Mouse (Mus musculus): ENCODE measurements around the gene Pnpla2. TPM values are rescaled to one million over a fixed set of nuclear protein-coding genes. Genes with fewer than 3 reads are reported as not detected.

Pnpla2 gene
- total and polyA plus RNA-seq, 2 experiments from 2014 or later: 6.5 to 22.2 TPM

- ATAC-seq (ENCODE audit: low FRiP score) (no peak), DNase-seq (ENCODE audit: low spot score) (no peak)
- Histone ChIP-seq H3K4me3 (ENCODE audit: low read depth, low read length) (no peak overlapping the region), H3K4me1 (ENCODE audit: insufficient read depth, low read length) (peaks cover 10% of the 10 kb centered on the region), H3K27ac (ENCODE audit: low read depth, low read length) (no peak overlapping the region), H3K36me3 (ENCODE audit: insufficient read depth, low read length) (peaks cover 1% of the 10 kb centered on the region), H3K9me3 (ENCODE audit: low read length) (no peaks in the 10 kb centered on the region), H3K9ac (replicated peaks; ENCODE audit: low read length, poor library complexity, severe bottlenecking) (no peak overlapping the region), H3K4me2 (ENCODE audit: low read depth, low read length, poor library complexity, severe bottlenecking) (no peak overlapping the region), H3K27me3 (ENCODE audit: insufficient read depth, low read length) (peaks cover 12% of the 10 kb centered on the region)
- no peak for TF ChIP-seq CTCF (IDR thresholded peaks at IDR 0.05)
- 75% methylated on average over 4 of the region's 4 CpGs for WGBS
Observed at GRCm38 (mm10) chr7:141477578-141478269, 22.7 kb downstream of the Pnpla2 start.

- DNase-seq (ENCODE audit: low spot score) (no peak), ATAC-seq (ENCODE audit: low FRiP score) (no peak)
- no peak overlapping the region for H3K27ac ChIP-seq (ENCODE audit: low read depth, low read length)
- H3K4me3 ChIP-seq (ENCODE audit: low read depth, low read length): no peak overlapping the region
- H3K9me3 ChIP-seq (ENCODE audit: low read length): no peaks in the 10 kb centered on the region
- TF ChIP-seq CTCF (IDR thresholded peaks at IDR 0.05): no peak
- H3K9ac ChIP-seq (replicated peaks; ENCODE audit: low read length, poor library complexity, severe bottlenecking): no peak overlapping the region
- H3K4me2 ChIP-seq (ENCODE audit: low read depth, low read length, poor library complexity, severe bottlenecking): no peak overlapping the region
- no peaks in the 10 kb centered on the region for H3K36me3 ChIP-seq (ENCODE audit: insufficient read depth, low read length)
- H3K27me3 ChIP-seq (ENCODE audit: insufficient read depth, low read length): peaks cover 12% of the 10 kb centered on the region
- peaks cover 16% of the 10 kb centered on the region for H3K4me1 ChIP-seq (ENCODE audit: insufficient read depth, low read length)
- WGBS: 70% methylated on average over 5 of the region's 5 CpGs
Observed at GRCm38 (mm10) chr7:141478270-141478748, 23.3 kb downstream of the Pnpla2 start.

- WGBS: 6% methylated on average over 10 of the region's 10 CpGs
- ATAC-seq (ENCODE audit: low FRiP score) (peak; percentile 48), DNase-seq (ENCODE audit: low spot score) (peak; percentile 91)
- H3K36me3 ChIP-seq (ENCODE audit: insufficient read depth, low read length): no peaks in the 10 kb centered on the region
- 0 out of 2 replicates have a peak overlapping the region, but pooled peaks have one; percentile 37 for H3K9ac ChIP-seq (replicated peaks; ENCODE audit: low read length, poor library complexity, severe bottlenecking)
- no peaks in the 10 kb centered on the region for H3K9me3 ChIP-seq (ENCODE audit: low read length)
- peaks cover 8% of the 10 kb centered on the region for H3K27me3 ChIP-seq (ENCODE audit: insufficient read depth, low read length)
- H3K4me2 ChIP-seq (ENCODE audit: low read depth, low read length, poor library complexity, severe bottlenecking): peak overlapping the region; percentile 83
- H3K27ac ChIP-seq (ENCODE audit: low read depth, low read length): peak overlapping the region; percentile 81
- peak; percentile 94 for TF ChIP-seq CTCF (IDR thresholded peaks at IDR 0.05)
- peak overlapping the region; percentile 69 for H3K4me3 ChIP-seq (ENCODE audit: low read depth, low read length)
- peaks cover 15% of the 10 kb centered on the region; the same call in 1 of the 2 replicates for H3K4me1 ChIP-seq (ENCODE audit: insufficient read depth, low read length)
Observed at GRCm38 (mm10) chr7:141480842-141481497, 26.0 kb downstream of the Pnpla2 start.

- H3K4me1 ChIP-seq (ENCODE audit: insufficient read depth, low read length): peaks cover 15% of the 10 kb centered on the region; the same call in 1 of the 2 replicates
- ATAC-seq (ENCODE audit: low FRiP score): peak; percentile 56
Observed at GRCm38 (mm10) chr7:141481498-141482401, 26.8 kb downstream of the Pnpla2 start.

GRCm38 (mm10) chr7:141482531-141483024 lies 27.6 kb downstream of the Pnpla2 start:
- peak overlapping the region; percentile 81 for H3K27ac ChIP-seq (ENCODE audit: low read depth, low read length)
- ATAC-seq (ENCODE audit: low FRiP score) (peak; percentile 6; the same call in 1 of the 2 replicates), DNase-seq (ENCODE audit: low spot score) (no peak)
- no peaks in the 10 kb centered on the region for H3K9me3 ChIP-seq (ENCODE audit: low read length)
- H3K36me3 ChIP-seq (ENCODE audit: insufficient read depth, low read length): no peaks in the 10 kb centered on the region
- TF ChIP-seq CTCF (IDR thresholded peaks at IDR 0.05): no peak
- WGBS: 2% methylated on average over 11 of the region's 11 CpGs
- peak overlapping the region; percentile 79 for H3K9ac ChIP-seq (replicated peaks; ENCODE audit: low read length, poor library complexity, severe bottlenecking)
- no peaks in the 10 kb centered on the region for H3K27me3 ChIP-seq (ENCODE audit: insufficient read depth, low read length)
- H3K4me2 ChIP-seq (ENCODE audit: low read depth, low read length, poor library complexity, severe bottlenecking): peak overlapping the region; percentile 83
- peaks cover 15% of the 10 kb centered on the region; the same call in 1 of the 2 replicates for H3K4me1 ChIP-seq (ENCODE audit: insufficient read depth, low read length)
- H3K4me3 ChIP-seq (ENCODE audit: low read depth, low read length): peak overlapping the region; percentile 69

More at GRCm38 (mm10) chr7:141481498-141482401, 26.8 kb downstream of the Pnpla2 start:
- no peaks in the 10 kb centered on the region for H3K36me3 ChIP-seq (ENCODE audit: insufficient read depth, low read length)
- DNase-seq (ENCODE audit: low spot score): peak; percentile 74
- H3K27me3 ChIP-seq (ENCODE audit: insufficient read depth, low read length): peaks cover 4% of the 10 kb centered on the region; the same call in 1 of the 2 replicates
- H3K4me2 ChIP-seq (ENCODE audit: low read depth, low read length, poor library complexity, severe bottlenecking): peak overlapping the region; percentile 83
- peak; percentile 65 for TF ChIP-seq CTCF (IDR thresholded peaks at IDR 0.05)
- peak overlapping the region; percentile 79 for H3K9ac ChIP-seq (replicated peaks; ENCODE audit: low read length, poor library complexity, severe bottlenecking)
- peak overlapping the region; percentile 69 for H3K4me3 ChIP-seq (ENCODE audit: low read depth, low read length)
- no peaks in the 10 kb centered on the region for H3K9me3 ChIP-seq (ENCODE audit: low read length)
- H3K27ac ChIP-seq (ENCODE audit: low read depth, low read length): peak overlapping the region; percentile 81
- 1% methylated on average over 78 of the region's 81 CpGs for WGBS

Measured in midbrain, postnatal 0 days (tissue).